Mouse (Mus musculus) stomach, embryonic 16.5 days (tissue): ENCODE measurements around the gene Mrgpre. TPM values are rescaled to one million over a fixed set of nuclear protein-coding genes. Genes with fewer than 3 reads are reported as not detected.

Source experiments
- ATAC-seq: fragments of 200-750 bp; cut with Nextera tagmentation; 2 replicates; pipeline ENCODE4 v1.8.0; 2017; ENCODE audit warnings: moderate number of reproducible peaks, moderate TSS enrichment; ENCODE audit not compliant: insufficient read depth, low FRiP score
- H3K27ac ChIP-seq: fragments of 300-500 bp; sonication (generic); 2 replicates; pipeline ENCODE4 v1.5.1; 2014; ENCODE audit warnings: low read length
- H3K27me3 ChIP-seq: fragments of 300-500 bp; sonication (generic); 2 replicates; pipeline ENCODE4 v1.6.1; 2014; ENCODE audit warnings: low read length, control low read depth, mixed read lengths; ENCODE audit not compliant: control insufficient read depth, insufficient read depth
- H3K36me3 ChIP-seq: fragments of 300-500 bp; sonication (generic); 2 replicates; pipeline ENCODE4 v1.6.1; 2014; ENCODE audit warnings: low read length; ENCODE audit not compliant: control insufficient read depth, insufficient read depth
- H3K4me1 ChIP-seq: fragments of 300-500 bp; sonication (generic); 2 replicates; pipeline ENCODE4 v1.6.1; 2014; ENCODE audit warnings: low read length, control low read depth, mixed read lengths; ENCODE audit not compliant: control insufficient read depth, insufficient read depth
- H3K4me2 ChIP-seq: fragments of 300-500 bp; sonication (generic); 2 replicates; pipeline ENCODE4 v1.6.1; 2014; ENCODE audit warnings: low read depth, low read length, mixed read lengths
- H3K4me3 ChIP-seq: fragments of 300-500 bp; sonication (generic); replicated peaks from 2 replicates; pipeline ENCODE4 v1.5.1; 2014; ENCODE audit warnings: mild to moderate bottlenecking, low read length
- H3K9ac ChIP-seq: fragments of 300-500 bp; sonication (generic); 2 replicates; pipeline ENCODE4 v1.6.1; 2014; ENCODE audit warnings: low read length
- H3K9me3 ChIP-seq: fragments of 300-500 bp; sonication (generic); replicated peaks from 2 replicates; pipeline ENCODE4 v1.6.1; 2016; ENCODE audit warnings: low read length, control low read depth; ENCODE audit not compliant: control insufficient read depth
- WGBS: fragments of 180-500 bp; shearing (Covaris S2); extraction: QIAGEN DNeasy Blood & Tissue Kit; methylation state at CpG from one replicate; pipeline ENCODE4 v1.1.7; 2014; 5-methylcytosine and 5-hydroxymethylcytosine counted together
- polyA plus RNA-seq: library from polyadenylated mRNA; unstranded; fragments of >200 nt; fragmentation: Nextera tagmentation; extraction: Ambion mirVana; gene quantifications from 2 replicates; pipeline ENCODE4 v1.2.1, GENCODE M21; 2015

The Mrgpre gene
- polyA plus RNA-seq, 1 experiment from 2014 or later, result 0.98 TPM

DNA sequence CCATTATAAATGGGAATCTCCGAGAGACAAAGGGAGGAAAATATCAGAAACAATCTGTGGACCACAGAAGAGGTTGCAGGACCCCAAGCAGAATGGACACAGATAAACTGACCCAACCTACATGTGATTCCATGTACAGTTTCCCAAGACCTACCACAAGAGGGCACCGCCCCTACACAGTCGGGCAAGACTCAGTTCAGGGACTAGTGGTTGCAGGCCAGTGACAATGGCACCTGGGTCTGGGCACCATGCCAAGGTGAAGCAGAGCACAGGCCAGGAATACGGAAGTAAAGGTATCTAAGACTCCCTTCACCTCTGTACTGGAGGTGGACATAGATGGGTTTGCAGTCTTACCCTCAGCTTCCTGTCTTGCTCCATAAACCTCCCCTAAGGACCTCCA is 8.8 kb upstream of the Mrgpre start:
- H3K9me3 ChIP-seq, result no peaks in the 10 kb centered on the region
- 52% methylated on average over 4 of the region's 4 CpGs for WGBS
- H3K4me1 ChIP-seq, result no peaks in the 10 kb centered on the region
- no peak overlapping the region for H3K4me2 ChIP-seq
- ATAC-seq, result peak; percentile 87; the same call in 1 of the 2 replicates
- no peak overlapping the region for H3K4me3 ChIP-seq
- H3K27ac ChIP-seq, result no peak overlapping the region
- H3K9ac ChIP-seq, result no peak overlapping the region
- peaks cover 14% of the 10 kb centered on the region; the same call in 1 of the 2 replicates for H3K36me3 ChIP-seq
- H3K27me3 ChIP-seq, result no peaks in the 10 kb centered on the region

DNA sequence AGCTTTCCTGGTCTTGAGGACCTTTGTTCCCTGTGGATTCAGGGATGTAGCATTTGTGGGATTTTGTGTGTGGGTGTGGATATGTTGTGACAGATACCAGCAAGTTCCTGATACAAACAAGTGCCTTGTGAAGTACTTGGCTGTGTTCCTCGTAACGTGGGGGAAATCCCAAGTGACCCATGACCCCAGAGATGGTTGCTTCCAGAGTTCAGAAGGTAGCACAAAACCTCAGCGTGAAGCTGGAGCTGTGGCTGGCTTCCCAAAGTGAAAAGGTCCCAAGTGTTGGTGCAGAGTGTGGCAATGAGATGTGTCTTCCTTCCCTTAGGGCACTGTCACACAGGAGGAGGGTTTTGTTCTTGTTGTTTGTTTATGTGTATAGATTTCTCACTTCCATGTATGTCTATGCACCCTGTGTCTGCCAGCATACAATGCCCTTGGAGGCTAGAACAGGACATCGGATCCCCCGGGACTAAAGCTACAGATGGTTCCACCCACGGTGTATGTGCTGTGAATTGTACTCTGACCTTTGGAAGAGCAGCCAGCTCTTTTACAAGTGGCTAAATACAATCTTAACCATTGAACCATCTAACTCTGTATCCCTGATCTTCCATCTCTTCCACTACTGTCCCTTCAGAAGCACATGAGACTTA is 8.2 kb upstream of the Mrgpre start:
- WGBS, result 73% methylated on average over 6 of the region's 6 CpGs
- Histone ChIP-seq H3K4me2 (no peak overlapping the region), H3K36me3 (peaks cover 14% of the 10 kb centered on the region; the same call in 1 of the 2 replicates), H3K4me3 (no peak overlapping the region), H3K27me3 (no peaks in the 10 kb centered on the region), H3K27ac (no peak overlapping the region), H3K4me1 (no peaks in the 10 kb centered on the region), H3K9ac (no peak overlapping the region), H3K9me3 (no peaks in the 10 kb centered on the region)
- ATAC-seq, result no peak

DNA sequence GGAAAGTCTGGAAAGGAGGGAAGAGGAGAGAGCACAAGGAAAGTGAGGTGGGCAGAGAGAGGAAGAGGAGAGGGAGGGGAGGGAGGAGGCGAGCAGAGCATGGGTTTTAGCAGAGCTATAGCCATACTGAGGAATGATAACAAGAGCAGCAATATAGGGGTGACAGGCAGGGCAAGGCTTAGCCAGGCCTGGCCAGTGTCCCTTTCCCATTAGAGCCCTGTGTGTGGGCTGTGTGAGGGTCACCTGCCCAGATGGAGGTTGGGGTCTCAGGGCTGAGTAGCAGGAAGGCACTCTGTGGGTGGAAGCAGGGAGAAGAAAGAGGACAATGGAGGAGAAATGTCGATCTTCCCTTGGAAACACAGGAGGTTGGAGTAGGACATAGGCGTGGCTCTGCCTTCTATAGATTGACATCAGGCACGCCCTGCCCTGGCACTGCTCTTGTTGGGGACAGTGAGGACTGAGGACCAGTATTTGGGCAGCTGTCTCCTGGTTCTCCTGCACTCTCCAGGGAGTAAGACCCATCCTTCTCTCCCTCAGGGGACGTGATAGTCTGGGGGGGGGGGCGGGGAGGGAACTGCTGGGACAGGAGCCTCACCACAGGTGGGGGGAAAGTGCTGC is 813 bp downstream of the Mrgpre start:
- peak overlapping the region; percentile 75; the same call in 1 of the 2 replicates for H3K27ac ChIP-seq

DNA sequence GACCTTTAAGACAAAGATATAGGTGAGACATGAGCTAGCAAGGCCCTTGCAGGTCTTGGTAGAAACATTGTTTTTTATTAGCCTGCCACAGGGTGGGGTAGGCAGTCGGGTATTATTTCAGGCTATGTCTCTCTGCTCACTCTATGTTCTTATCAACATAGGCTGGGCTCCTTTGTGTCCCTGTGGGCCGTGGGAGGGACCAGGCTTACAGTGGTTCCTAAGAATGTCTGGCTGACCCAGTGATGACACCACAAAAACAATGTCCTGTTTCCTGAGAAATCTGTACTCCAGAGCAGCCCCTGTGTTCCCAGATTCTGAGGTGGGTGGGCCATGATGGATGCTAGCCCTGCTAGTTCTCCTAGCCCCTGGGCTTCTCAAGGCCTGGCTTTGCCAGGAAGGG is 6.9 kb downstream of the Mrgpre start:
- Histone ChIP-seq H3K27me3 (no peaks in the 10 kb centered on the region), H3K27ac (no peak overlapping the region), H3K4me3 (no peak overlapping the region), H3K9me3 (no peaks in the 10 kb centered on the region), H3K4me2 (no peak overlapping the region), H3K36me3 (no peaks in the 10 kb centered on the region), H3K4me1 (no peaks in the 10 kb centered on the region), H3K9ac (no peak overlapping the region; the same call in 1 of the 2 replicates)
- no peak for ATAC-seq
- 30% methylated on average over 2 of the region's 2 CpGs for WGBS

More for the DNA sequence above, 813 bp downstream of the Mrgpre start:
- no peaks in the 10 kb centered on the region for H3K27me3 ChIP-seq
- H3K4me3 ChIP-seq, result peak overlapping the region; percentile 40
- H3K9ac ChIP-seq, result peak overlapping the region; percentile 67
- H3K9me3 ChIP-seq, result no peaks in the 10 kb centered on the region
- peaks cover 18% of the 10 kb centered on the region for H3K4me1 ChIP-seq
- H3K36me3 ChIP-seq, result no peaks in the 10 kb centered on the region
- WGBS, result 21% methylated on average over 6 of the region's 6 CpGs
- ATAC-seq, result peak; percentile 28; the same call in 1 of the 2 replicates
- H3K4me2 ChIP-seq, result peak overlapping the region; percentile 50

DNA sequence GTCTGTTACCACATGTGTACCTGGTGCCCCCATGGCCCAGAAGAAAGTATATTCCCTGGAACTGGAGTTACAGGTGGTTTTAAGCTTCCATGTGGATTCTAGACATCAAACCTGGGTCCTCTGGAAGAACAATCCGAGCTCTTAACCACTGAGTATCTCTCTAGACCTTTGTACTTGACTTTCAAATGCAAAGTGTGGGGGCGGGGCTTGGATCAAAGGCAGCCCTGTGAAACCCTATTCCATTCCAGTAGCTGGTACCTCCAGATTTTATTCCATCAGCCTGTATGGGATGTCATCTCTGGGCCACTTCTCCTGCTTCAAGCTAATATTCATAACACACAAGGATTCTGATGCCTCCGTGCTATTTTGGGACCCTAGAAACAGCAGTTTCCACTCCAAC is 8.2 kb downstream of the Mrgpre start:
- Histone ChIP-seq H3K4me1 (no peaks in the 10 kb centered on the region), H3K4me3 (no peak overlapping the region), H3K4me2 (no peak overlapping the region), H3K9me3 (no peaks in the 10 kb centered on the region), H3K9ac (no peak overlapping the region), H3K27ac (no peak overlapping the region), H3K36me3 (no peaks in the 10 kb centered on the region), H3K27me3 (no peaks in the 10 kb centered on the region)
- 29% methylated on average over 3 of the region's 3 CpGs for WGBS
- ATAC-seq, result no peak

DNA sequence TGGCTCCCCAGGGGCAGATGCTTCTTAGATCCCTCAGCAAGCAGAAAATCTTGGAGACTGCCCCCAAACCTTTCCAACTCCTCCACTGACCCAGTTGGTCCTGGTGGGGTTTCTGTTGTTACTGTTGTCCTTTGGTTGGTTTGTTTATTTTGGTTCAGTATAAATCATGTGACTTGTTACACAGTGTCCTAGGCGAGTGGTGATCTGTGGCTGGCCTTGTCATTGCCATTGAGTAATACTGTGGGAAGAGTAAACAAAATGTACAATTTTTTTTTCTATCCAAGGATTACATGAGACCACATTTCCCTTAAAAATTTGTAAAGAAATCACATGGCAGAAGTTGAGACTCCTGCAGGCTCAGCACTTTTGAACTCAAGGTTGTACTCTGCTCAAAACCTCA is 14.8 kb downstream of the Mrgpre start:
- no peak for ATAC-seq
- Histone ChIP-seq H3K4me3 (no peak overlapping the region), H3K27ac (no peak overlapping the region), H3K9me3 (no peaks in the 10 kb centered on the region), H3K36me3 (no peaks in the 10 kb centered on the region), H3K4me1 (no peaks in the 10 kb centered on the region), H3K27me3 (no peaks in the 10 kb centered on the region), H3K4me2 (no peak overlapping the region), H3K9ac (no peak overlapping the region)
- 27% methylated on average over 1 of the region's 1 CpGs for WGBS

DNA sequence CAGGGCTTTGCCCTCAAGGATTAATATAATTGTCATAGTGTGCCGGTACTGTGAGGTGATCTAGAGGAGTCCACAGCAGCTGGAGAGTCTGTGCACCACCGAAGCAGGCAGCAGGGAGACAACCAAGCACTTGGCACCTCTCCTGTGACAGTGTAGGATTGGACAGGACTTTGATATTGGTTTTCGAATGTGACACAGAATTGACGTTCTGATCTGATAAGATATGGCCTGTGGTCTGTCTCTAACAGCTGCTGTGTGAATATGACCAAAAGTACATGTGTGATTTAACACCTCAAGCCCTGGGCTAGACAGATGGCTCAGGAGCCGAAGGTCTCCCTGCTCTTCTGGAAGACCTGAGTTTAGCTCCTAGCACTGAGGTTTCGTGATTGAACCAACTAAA is 16.0 kb downstream of the Mrgpre start:
- no peak overlapping the region for H3K4me2 ChIP-seq
- H3K27me3 ChIP-seq, result no peaks in the 10 kb centered on the region
- H3K9me3 ChIP-seq, result no peaks in the 10 kb centered on the region
- H3K9ac ChIP-seq, result no peak overlapping the region
- no peak for ATAC-seq
- no peaks in the 10 kb centered on the region for H3K36me3 ChIP-seq
- H3K4me1 ChIP-seq, result no peaks in the 10 kb centered on the region
- no peak overlapping the region for H3K4me3 ChIP-seq
- H3K27ac ChIP-seq, result no peak overlapping the region
- WGBS, result 69% methylated on average over 6 of the region's 6 CpGs

DNA sequence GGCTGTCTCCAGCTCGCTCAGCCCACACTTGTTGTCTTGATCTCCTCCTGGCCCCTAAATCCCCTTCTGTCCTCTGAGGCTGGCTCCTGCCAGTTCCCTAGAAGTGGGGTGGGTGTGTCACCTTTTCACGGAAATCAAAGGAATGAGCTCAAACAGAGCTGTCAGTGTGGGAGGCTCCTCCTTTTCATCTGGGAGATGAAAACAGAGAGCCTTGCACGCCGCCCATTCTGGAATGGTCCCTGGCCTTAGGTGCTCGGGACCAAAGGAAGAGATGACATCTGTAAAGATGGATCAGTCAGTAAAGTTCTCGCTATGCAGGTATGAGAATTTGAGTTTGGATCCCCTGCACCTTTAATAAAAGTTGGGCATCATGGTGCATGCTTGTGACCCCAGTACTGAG is 17.4 kb downstream of the Mrgpre start, which contains the start of gene Mrgprg:
Gene Mrgprg, minus strand, starts transcription at position 101 of the 400 bp plus-strand sequence.
- H3K4me2 ChIP-seq, result no peak within 1 kb of the TSS
- H3K36me3 ChIP-seq, result no peaks in the 10 kb centered on the region
- H3K9ac ChIP-seq, result no peak within 1 kb of the TSS
- 38% methylated on average over 6 of the region's 6 CpGs for WGBS
- H3K4me3 ChIP-seq, result no peak within 1 kb of the TSS
- no peaks in the 10 kb centered on the region for H3K4me1 ChIP-seq
- ATAC-seq, result no peak
- H3K27ac ChIP-seq, result no peak within 1 kb of the TSS
- no peaks in the 10 kb centered on the region for H3K27me3 ChIP-seq
- no peaks in the 10 kb centered on the region for H3K9me3 ChIP-seq

DNA sequence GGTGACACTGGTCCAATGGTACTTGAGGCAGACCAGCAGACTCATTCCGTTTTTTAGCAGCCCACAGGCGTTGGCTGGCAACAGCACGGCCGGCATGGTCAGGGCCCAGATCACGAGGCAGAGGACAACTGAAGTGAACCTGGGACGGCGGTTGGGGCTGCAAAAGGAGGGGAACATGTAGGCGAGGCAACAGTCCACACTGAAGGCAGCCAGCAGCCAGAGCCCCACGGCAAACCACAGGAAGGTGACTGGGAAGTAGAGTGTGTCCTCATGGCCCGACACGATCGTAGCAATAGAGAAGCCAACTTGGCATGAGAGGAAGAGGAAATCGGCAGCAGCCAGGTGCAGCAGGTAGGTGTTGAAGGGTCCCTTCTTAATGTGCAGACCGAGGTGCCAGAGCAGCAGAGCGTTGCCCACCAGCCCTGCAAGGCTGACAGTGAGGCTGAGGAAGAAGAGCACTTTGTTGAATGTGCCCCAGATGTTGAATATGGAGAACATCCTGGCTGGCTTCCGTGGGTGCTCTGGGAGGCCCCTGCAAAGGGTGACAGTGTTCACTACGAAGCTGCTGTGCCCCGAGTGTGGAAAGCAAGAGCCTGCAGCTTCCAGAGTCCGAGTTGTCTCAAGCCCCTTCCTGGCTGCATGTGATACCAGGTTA is 19.3 kb downstream of the Mrgpre start:
- Histone ChIP-seq H3K4me3 (no peak overlapping the region), H3K9ac (no peak overlapping the region), H3K36me3 (no peaks in the 10 kb centered on the region), H3K27me3 (no peaks in the 10 kb centered on the region), H3K9me3 (no peaks in the 10 kb centered on the region), H3K27ac (no peak overlapping the region), H3K4me1 (no peaks in the 10 kb centered on the region), H3K4me2 (no peak overlapping the region)
- 65% methylated on average over 19 of the region's 19 CpGs for WGBS
- ATAC-seq, result no peak
